In the genomic region with DNA sequence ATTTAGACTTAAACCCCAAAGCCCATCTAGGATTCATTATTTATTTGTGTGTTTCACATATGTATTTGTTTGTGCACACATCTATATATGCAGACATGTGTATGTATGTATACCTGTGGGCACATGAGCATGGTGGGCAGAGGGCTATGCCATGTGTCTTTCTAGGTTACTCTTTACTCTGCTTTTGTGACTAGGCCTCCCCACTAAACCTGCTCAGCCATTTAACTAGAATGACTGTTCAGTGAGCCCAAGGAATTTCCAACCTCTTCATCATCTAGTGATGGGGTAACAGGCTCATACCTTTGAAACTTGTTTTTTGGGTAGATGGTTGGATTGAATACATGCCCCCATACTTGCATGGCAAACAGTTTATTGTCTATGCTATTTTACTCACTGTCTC, we compare ENCODE assay signal across 24 mouse cellular contexts.
DNase-seq lines count a peak whose midpoint lies in the region; ATAC-seq and TF ChIP-seq lines count a peak whose summit lies in the region.
"Had no signal": no experiment of that assay in that cellular context is flagged by ENCODE, and none has a peak within 500 bp of the region (broad histone marks: within the 10 kb centered on the region; RNA-seq: fewer than 3 reads in every experiment).

No protein-coding gene starts in this region.

- in situ Hi-C loops in Patski (cut with MboI; ENCODE audit: low pct_unique_long_range_greater_than_20kb), result no loop called here

- POLR2A ChIA-PET in Patski (lab: Charles Lee), result no interaction called here

- no peak overlapping the region for H3K4me3 ChIP-seq in kidney, adult 2 months (ENCODE audit: insufficient read depth, low read depth, low read length)
- no peak overlapping the region for H3K4me3 ChIP-seq in kidney, embryonic 15.5 days (replicated peaks)
- H3K4me3 ChIP-seq in kidney, postnatal 0 days (replicated peaks; ENCODE audit: low read depth, low read length), result no peak overlapping the region
- H3K4me3 ChIP-seq: embryonic facial prominence, embryonic 10.5 days; embryonic facial prominence, embryonic 12.5 days; forebrain, embryonic 13.5 days; forebrain, embryonic 15.5 days had no signal

- CTCF ChIA-PET in Patski (lab: Charles Lee), result no interaction called here

- H3K4me1 ChIP-seq in kidney, adult 2 months (ENCODE audit: control insufficient read depth, insufficient read depth, low read length), result peaks cover 3% of the 10 kb centered on the region; the same call in 1 of the 2 replicates
- H3K4me1 ChIP-seq in kidney, embryonic 15.5 days, result peaks cover 3% of the 10 kb centered on the region; the same call in 1 of the 2 replicates
- H3K4me1 ChIP-seq in kidney, postnatal 0 days (replicated peaks; ENCODE audit: insufficient read depth, low read length), result no peaks in the 10 kb centered on the region
- H3K4me1 ChIP-seq: embryonic facial prominence, embryonic 12.5 days; forebrain, embryonic 13.5 days had no signal

- H3K36me3 ChIP-seq in kidney, adult 2 months (ENCODE audit: control insufficient read depth, insufficient read depth, low read length), result no peaks in the 10 kb centered on the region
- no peaks in the 10 kb centered on the region for H3K36me3 ChIP-seq in kidney, embryonic 15.5 days
- no peaks in the 10 kb centered on the region for H3K36me3 ChIP-seq in kidney, postnatal 0 days (ENCODE audit: insufficient read depth, low read length)
- H3K36me3 ChIP-seq: embryonic facial prominence, embryonic 10.5 days; embryonic facial prominence, embryonic 12.5 days; forebrain, embryonic 15.5 days; G1E had no signal

- DNase-seq in kidney, adult 2 months, result peak; percentile 52
- no peak for DNase-seq in kidney, adult 18-20 months
- DNase-seq in kidney, postnatal 25 days, result no peak
- DNase-seq in kidney, postnatal 0 days (ENCODE audit: low spot score), result peak; percentile 16
- no peak for DNase-seq in kidney, postnatal 10 days
- DNase-seq in Patski (ENCODE audit: low read depth, low spot score), result no peak
- DNase-seq in cerebellum, adult 11-12 months, result no peak
- DNase-seq: adrenal gland, adult 2 months; adrenal gland, postnatal 10 days; adrenal gland, postnatal 25 days; B cell, adult 2 months; cerebellum, adult 11 months; cerebellum, adult 2 months; cerebellum, adult 9-10 months; cerebellum, postnatal 10 days; cerebellum, postnatal 25 days had no signal

- no peak for TF ChIP-seq POLR2A in kidney, adult 2 months (IDR thresholded peaks at IDR 0.05; ENCODE audit: low read depth, low read length)

- no peaks in the 10 kb centered on the region for H3K27me3 ChIP-seq in kidney, adult 2 months (replicated peaks; ENCODE audit: control insufficient read depth, insufficient read depth, low read length)
- no peaks in the 10 kb centered on the region for H3K27me3 ChIP-seq in kidney, embryonic 15.5 days
- no peaks in the 10 kb centered on the region for H3K27me3 ChIP-seq in kidney, postnatal 0 days (ENCODE audit: insufficient read depth, low read length)
- H3K27me3 ChIP-seq in Patski, result no peaks in the 10 kb centered on the region
- H3K27me3 ChIP-seq: CH12.LX; embryonic facial prominence, embryonic 12.5 days; forebrain, embryonic 13.5 days; forebrain, embryonic 15.5 days had no signal

- H3K9ac ChIP-seq in kidney, embryonic 15.5 days, result no peak overlapping the region
- no peak overlapping the region for H3K9ac ChIP-seq in kidney, postnatal 0 days (ENCODE audit: low read depth, low read length)
- H3K9ac ChIP-seq: embryonic facial prominence, embryonic 12.5 days; forebrain, embryonic 13.5 days; forebrain, embryonic 15.5 days had no signal

- no peak overlapping the region for H3K27ac ChIP-seq in kidney, adult 2 months (ENCODE audit: insufficient read depth, low read depth, low read length)
- no peak overlapping the region for H3K27ac ChIP-seq in kidney, embryonic 15.5 days
- no peak overlapping the region for H3K27ac ChIP-seq in kidney, postnatal 0 days
- H3K27ac ChIP-seq: embryonic facial prominence, embryonic 10.5 days; embryonic facial prominence, embryonic 12.5 days; forebrain, embryonic 13.5 days; forebrain, embryonic 15.5 days had no signal

- H3K4me2 ChIP-seq in kidney, embryonic 15.5 days, result no peak overlapping the region
- H3K4me2 ChIP-seq in kidney, postnatal 0 days (ENCODE audit: low read length), result no peak overlapping the region
- H3K4me2 ChIP-seq: embryonic facial prominence, embryonic 12.5 days; forebrain, embryonic 13.5 days; forebrain, embryonic 15.5 days had no signal

- ATAC-seq in kidney, embryonic 15.5 days (replicated peaks; ENCODE audit: low FRiP score), result peak; percentile 55; the same call in 1 of the 2 replicates
- peak; percentile 61; the same call in 1 of the 2 replicates for ATAC-seq in kidney, postnatal 0 days (replicated peaks; ENCODE audit: low FRiP score, low read depth)
- ATAC-seq in Patski, result peak; percentile 92
- ATAC-seq: CD4-positive, CD25-positive, alpha-beta regulatory T cell, adult 4 months; forebrain, embryonic 13.5 days; forebrain, embryonic 15.5 days had no signal

- H3K9me3 ChIP-seq in kidney, embryonic 15.5 days (replicated peaks), result no peaks in the 10 kb centered on the region
- no peaks in the 10 kb centered on the region for H3K9me3 ChIP-seq in kidney, postnatal 0 days (replicated peaks; ENCODE audit: low read length)
- H3K9me3 ChIP-seq: embryonic facial prominence, embryonic 10.5 days; embryonic facial prominence, embryonic 12.5 days; forebrain, embryonic 13.5 days; forebrain, embryonic 15.5 days; G1E had no signal

- TF ChIP-seq CTCF in kidney, adult 2 months (conservative IDR thresholded peaks at IDR 0.05; ENCODE audit: insufficient read depth, insufficient read length, low read depth, low read length), result no peak
- TF ChIP-seq CTCF in kidney, postnatal 0 days (IDR thresholded peaks at IDR 0.05; ENCODE audit: low read depth), result no peak
- no peak for TF ChIP-seq CTCF in Patski (IDR thresholded peaks at IDR 0.05)

Comparison
In these comparisons a context has a peak if more than half of its experiments do, and no peak if none do; other contexts are left out.
1. DNase-seq: peak in kidney, adult 2 months (single experiment) and kidney, postnatal 0 days (single experiment); none in kidney, adult 18-20 months (single experiment), kidney, postnatal 25 days (0 of 2), kidney, postnatal 10 days (single experiment), Patski (single experiment) and cerebellum, adult 11-12 months (single experiment).
2. Peak in every context shown above with its lines, with median percentiles within 50 percentile points of each other: ATAC-seq.